Mouse (Mus musculus): ENCODE results near the gene Ptpn7. TPM values are rescaled to one million over a fixed set of nuclear protein-coding genes. Genes with fewer than 3 reads are reported as not detected.
"Not testable (repeated sequence)": the region's sequence is repeated elsewhere in the genome, so short reads cannot be mapped to it uniquely, and the experiment has no call there.

Ptpn7 gene
- 1 to 10 TPM; 1.1 to 1.4 TPM for total RNA-seq (2021)
- long read RNA-seq, experiment 1, partial matches to known transcripts: 0 of 4 reads
- long read RNA-seq, experiment 1, other reads (novel, unspliced or antisense): 1 of 4 reads
- long read RNA-seq, experiment 2, partial matches to known transcripts: 0 of 1 reads
- long read RNA-seq, experiment 2, other reads (novel, unspliced or antisense): 0 of 1 reads

- DNase-seq (ENCODE audit: low spot score in 2 of 2): peak; percentile 64 to 75
These were observed at the start of gene Ptpn7 for GRCm38 (mm10) chr1:135132473-135132872. Gene Ptpn7, plus strand, starts transcription at chr1:135132700.

GRCm38 (mm10) chr1:135083465-135083864 is 49.0 kb upstream of the Ptpn7 start:
- no peak for DNase-seq (ENCODE audit: low spot score in 2 of 2)

GRCm38 (mm10) chr1:135085296-135085871 is 47.1 kb upstream of the Ptpn7 start:
- no peak for DNase-seq (ENCODE audit: low spot score in 2 of 2)

GRCm38 (mm10) chr1:135086015-135086414 is 46.5 kb upstream of the Ptpn7 start:
- DNase-seq (ENCODE audit: low spot score in 2 of 2): no peak

- no peak for DNase-seq (ENCODE audit: low spot score in 2 of 2)
These were observed 45.1 kb upstream of the Ptpn7 start for GRCm38 (mm10) chr1:135087414-135087813.

- DNase-seq (ENCODE audit: low spot score in 2 of 2): no peak
These were observed 42.9 kb upstream of the Ptpn7 start for GRCm38 (mm10) chr1:135089626-135090025.

- no peak for DNase-seq (ENCODE audit: low spot score in 2 of 2)
These were observed 41.6 kb upstream of the Ptpn7 start for GRCm38 (mm10) chr1:135090914-135091313.

- DNase-seq (ENCODE audit: low spot score in 2 of 2): no peak
These were observed 37.8 kb upstream of the Ptpn7 start for GRCm38 (mm10) chr1:135094723-135095122.

GRCm38 (mm10) chr1:135095189-135095588 is 37.3 kb upstream of the Ptpn7 start:
- DNase-seq (ENCODE audit: low spot score in 2 of 2): no peak

GRCm38 (mm10) chr1:135096312-135096711 is 36.2 kb upstream of the Ptpn7 start:
- no peak for DNase-seq (ENCODE audit: low spot score in 2 of 2)

- DNase-seq (ENCODE audit: low spot score in 2 of 2): no peak
These were observed 35.1 kb upstream of the Ptpn7 start for GRCm38 (mm10) chr1:135097441-135097840.

GRCm38 (mm10) chr1:135098441-135098840 is 34.1 kb upstream of the Ptpn7 start:
- DNase-seq (ENCODE audit: low spot score in 2 of 2): no peak

GRCm38 (mm10) chr1:135100400-135100799 is 32.1 kb upstream of the Ptpn7 start:
- no peak for DNase-seq (ENCODE audit: low spot score in 2 of 2)

GRCm38 (mm10) chr1:135105124-135105523 is 27.4 kb upstream of the Ptpn7 start, which contains the start of gene Lgr6:
Gene Lgr6, minus strand, starts transcription at chr1:135105276.
- no peak for DNase-seq (ENCODE audit: low spot score in 2 of 2)

- DNase-seq (ENCODE audit: low spot score in 2 of 2): peak; percentile 63 to 71
These were observed 26.5 kb upstream of the Ptpn7 start for GRCm38 (mm10) chr1:135105951-135106350.

GRCm38 (mm10) chr1:135108611-135109010 is 23.9 kb upstream of the Ptpn7 start:
- DNase-seq (ENCODE audit: low spot score in 2 of 2): no peak

- DNase-seq (ENCODE audit: low spot score in 2 of 2): peak; percentile 61 to 71
These were observed 22.4 kb upstream of the Ptpn7 start for GRCm38 (mm10) chr1:135110075-135110474.

GRCm38 (mm10) chr1:135111271-135111670 is 21.2 kb upstream of the Ptpn7 start:
- not testable (repeated sequence) for DNase-seq (ENCODE audit: low spot score in 2 of 2)

- DNase-seq (ENCODE audit: low spot score in 2 of 2): no peak
These were observed 19.8 kb upstream of the Ptpn7 start for GRCm38 (mm10) chr1:135112661-135113060.

- no peak for DNase-seq (ENCODE audit: low spot score in 2 of 2)
These were observed 7.7 kb upstream of the Ptpn7 start for GRCm38 (mm10) chr1:135124573-135125363.

- DNase-seq (ENCODE audit: low spot score in 2 of 2): peak in 1 of 2 experiments; percentile 70
These were observed 6.5 kb upstream of the Ptpn7 start for GRCm38 (mm10) chr1:135125990-135126389.

GRCm38 (mm10) chr1:135126443-135127027 is 6.0 kb upstream of the Ptpn7 start:
- DNase-seq (ENCODE audit: low spot score in 2 of 2): no peak
